Mouse (Mus musculus) brain, embryonic 14.5 days (tissue): ENCODE measurements at regions not wholly inside any gene's neighbourhood (a gene's known extent, or its start where the extent isn't known, plus 50 kb on each side); places are given as distances from the start of the nearest gene placed in this dataset.
"Not testable (repeated sequence)": the region's sequence is repeated elsewhere in the genome, so short reads cannot be mapped to it uniquely, and the experiment has no call there.

Experiments
- DNase-seq: peaks from one replicate; pipeline ENCODE4 v3.0.0-alpha.2; 2011; ENCODE audit warnings: low read depth
- CTCF ChIP-seq: fragments of 200-500 bp; IDR thresholded peaks from 2 replicates; pipeline ENCODE4 v1.5.1; 2012; ENCODE audit warnings: inconsistent platforms, mild to moderate bottlenecking, moderate library complexity, borderline replicate concordance; ENCODE audit not compliant: insufficient read depth, insufficient read length; ENCODE audit errors: extremely low read depth
- POLR2A ChIP-seq: fragments of 200-500 bp; IDR thresholded peaks from 2 replicates; pipeline ENCODE4 v1.6.1; 2012; ENCODE audit warnings: mild to moderate bottlenecking, inconsistent platforms, borderline replicate concordance; ENCODE audit not compliant: poor library complexity, insufficient read depth, insufficient read length, severe bottlenecking; ENCODE audit errors: extremely low read depth

DNA sequence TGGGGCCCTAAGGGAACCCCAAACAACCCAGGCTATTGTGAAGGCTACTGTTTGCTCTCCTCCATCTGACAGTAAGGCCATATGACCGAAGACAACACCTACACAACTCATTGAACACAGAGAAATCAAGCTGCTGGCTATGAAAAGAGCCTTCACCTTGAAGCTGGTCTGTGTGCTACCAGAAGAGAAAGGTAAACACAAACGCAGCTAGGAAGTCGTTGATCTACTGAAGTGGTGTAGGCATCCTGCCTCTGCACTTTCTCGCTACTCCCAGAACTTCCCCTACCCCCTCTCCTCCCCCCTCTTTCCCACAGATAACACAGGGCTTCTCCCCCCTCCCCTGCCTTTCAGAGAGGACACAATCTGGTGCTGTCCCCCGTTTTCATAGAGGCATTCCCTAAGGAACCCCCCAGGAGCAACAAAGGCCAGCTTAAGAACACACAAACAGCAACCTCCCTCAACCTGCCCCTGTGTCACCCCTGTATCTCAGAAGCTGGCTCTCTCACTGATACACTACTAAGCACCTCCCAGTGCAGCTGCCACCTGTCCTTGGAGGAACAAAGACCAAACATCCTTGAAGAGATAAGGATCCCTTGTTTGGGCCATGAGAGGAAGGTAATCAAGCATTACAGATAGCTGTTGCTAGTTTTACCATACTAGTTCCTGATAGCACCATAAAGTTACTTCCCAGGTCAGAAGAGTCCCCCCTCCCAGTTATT lies 368.2 kb upstream of the Pkdcc start:
- DNase-seq = no peak
- TF ChIP-seq CTCF (no peak), POLR2A (no peak)

DNA sequence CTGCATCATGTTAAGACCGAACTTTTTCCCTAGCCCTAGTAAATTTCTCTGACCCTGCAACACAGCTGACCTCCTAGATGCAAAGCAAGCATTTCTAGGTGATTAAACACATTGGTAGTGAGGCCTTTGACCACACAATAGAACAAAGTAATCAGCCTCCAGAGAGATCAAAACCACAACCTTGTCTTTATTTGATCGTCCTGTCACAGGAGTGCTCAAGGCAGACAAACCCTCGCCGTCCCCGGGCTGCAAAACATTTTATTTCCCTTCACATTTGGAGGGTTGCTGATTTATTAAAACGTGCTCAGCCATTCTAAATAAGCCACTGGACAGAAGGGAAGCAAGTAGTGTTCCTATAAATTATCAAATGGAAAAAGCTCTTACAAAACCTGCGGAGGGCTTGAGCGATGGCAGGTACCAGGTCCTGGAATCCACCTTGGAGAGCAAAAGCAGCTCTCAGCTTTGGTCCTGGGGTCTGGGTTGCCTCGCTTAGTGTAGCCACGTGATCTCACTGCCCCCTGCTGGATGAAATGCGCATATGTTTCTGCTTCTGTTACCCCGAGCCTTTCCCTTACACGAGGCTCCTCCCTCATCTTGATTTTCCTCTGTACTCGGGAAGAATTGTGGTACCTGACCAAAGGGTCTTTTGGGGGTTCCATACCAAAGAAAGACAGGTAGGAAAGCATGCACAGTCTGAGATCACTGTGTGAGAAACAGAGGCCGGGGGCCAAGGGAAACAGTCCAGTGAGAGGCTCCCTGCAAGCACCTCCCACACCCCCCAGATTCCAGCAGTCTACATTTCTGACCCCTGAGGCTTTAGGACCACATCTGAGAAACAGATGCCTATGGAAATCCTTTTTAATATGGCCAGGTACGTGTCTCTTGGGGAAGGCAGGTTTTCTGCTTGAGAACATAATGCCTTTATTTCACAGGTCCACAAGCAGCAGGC lies 357.6 kb upstream of the Pkdcc start:
- peak; percentile 93 for DNase-seq
- TF ChIP-seq POLR2A = no peak
- TF ChIP-seq CTCF = peak; percentile 96

DNA sequence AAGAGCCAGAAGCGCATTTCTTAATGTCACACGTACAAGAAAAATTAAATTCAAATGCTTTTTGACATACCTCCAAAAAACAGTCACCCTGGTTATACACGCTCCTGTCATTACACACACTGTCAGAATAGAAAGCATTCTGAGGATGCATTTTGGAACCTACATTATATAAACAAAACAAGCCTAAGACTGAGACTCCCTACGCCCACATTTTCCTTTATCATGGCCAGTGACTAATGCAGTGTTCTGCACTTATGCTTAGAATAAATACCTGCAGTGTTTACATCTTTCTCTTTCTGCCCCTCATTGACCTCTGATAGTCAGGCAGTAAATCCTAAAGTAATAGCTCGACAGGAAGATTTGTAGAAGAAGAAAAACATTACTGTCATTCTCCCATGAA lies 354.7 kb upstream of the Pkdcc start:
- no peak for DNase-seq

DNA sequence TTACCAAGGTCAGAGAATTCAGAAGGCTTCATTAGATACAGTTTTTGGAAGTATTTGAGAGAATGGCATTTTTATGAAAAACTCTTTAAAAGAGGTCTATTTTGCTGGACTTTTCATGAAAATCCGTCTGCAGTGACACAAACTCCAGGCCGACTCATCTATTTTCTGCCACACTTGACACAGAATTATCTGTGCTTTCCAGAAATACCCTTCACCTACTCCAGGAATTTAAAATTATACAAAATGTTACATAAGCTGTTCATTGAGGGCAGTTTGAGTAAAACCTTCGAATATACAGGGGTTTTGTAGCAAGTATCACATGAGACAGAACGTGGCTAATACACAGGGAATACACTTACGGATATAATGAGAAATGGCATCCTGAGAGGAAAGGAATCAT lies 354.1 kb upstream of the Pkdcc start:
- TF ChIP-seq CTCF = no peak
- no peak for TF ChIP-seq POLR2A
- DNase-seq = no peak

More for the DNA sequence above, 354.7 kb upstream of the Pkdcc start:
- no peak for TF ChIP-seq POLR2A
- no peak for TF ChIP-seq CTCF

DNA sequence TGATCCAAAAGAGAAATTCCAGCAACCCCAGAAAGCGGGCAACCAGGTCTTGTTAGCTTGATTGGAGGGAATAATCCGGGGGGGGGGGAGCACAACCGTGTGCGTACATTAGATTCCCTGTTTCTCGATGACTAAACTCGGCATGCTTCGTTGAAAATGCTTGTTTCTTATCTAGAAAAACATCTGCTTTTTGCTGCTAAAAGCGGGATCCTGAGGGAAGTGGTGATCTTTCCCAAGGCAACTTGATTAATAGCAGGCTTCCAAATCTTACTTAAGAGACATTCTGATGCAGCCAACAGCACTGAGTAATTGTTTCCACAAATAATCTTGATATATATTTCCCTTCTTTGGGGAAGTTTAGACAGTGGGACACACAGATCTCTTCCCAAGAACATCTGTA lies 338.0 kb upstream of the Pkdcc start:
- TF ChIP-seq CTCF (no peak), POLR2A (no peak)
- DNase-seq = no peak

DNA sequence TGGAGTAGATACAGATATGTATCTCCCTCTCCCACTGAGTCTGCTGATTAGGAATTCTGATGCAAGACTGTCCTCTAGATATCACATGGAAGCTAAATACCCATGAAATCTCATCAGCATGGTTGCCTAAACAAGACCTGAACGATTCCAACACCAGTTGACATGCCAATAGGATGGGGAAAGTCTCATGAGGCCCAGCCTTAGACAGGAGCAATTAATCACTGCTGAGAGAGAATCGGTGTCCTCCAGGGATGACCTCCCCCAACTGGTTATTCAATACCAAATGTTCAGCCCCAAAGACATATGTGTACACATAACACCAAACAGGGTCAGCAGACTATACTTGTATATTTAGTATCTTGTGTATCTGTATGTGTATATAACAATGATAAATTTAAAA lies 314.5 kb upstream of the Pkdcc start:
- DNase-seq = peak; percentile 17
- TF ChIP-seq CTCF (no peak), POLR2A (no peak)

DNA sequence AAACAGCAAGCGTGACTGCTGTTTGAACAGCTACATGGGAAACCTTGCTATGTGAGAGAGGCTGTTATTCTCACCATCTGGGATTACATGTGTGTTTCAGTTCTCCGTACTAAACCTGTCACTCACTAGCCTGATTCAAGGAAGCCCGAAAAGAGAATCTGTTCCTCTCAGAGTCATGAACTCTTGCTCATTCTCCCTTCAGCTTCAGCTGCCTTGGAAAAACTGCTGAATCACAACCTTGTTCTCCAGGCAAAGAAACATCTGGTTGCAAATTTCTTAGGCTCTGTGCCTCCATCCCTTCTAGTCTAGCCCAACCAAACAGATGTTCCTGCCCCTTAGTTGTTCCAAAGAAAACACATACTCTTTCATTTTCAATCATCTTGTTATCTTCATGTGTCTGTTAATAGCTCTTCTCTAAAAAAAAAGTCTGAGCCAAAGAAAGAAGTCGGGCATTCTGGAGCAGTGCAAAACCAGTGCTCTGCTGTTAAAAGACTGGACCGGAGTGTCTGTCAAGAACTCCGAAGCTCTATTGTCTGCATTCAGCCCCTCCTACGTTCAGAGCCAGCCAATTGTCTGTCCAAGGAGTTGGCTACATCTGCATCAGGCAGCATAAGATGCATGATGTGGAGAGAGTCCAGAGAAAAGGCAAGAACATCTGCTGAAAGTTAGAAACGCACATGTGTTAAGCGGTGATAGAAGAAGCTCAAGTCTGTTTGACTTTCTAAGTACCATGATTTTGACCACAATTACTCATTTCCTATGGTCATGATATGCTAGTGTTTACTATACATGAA lies 313.8 kb upstream of the Pkdcc start:
- DNase-seq = peak; percentile 57
- TF ChIP-seq POLR2A = no peak
- no peak for TF ChIP-seq CTCF

DNA sequence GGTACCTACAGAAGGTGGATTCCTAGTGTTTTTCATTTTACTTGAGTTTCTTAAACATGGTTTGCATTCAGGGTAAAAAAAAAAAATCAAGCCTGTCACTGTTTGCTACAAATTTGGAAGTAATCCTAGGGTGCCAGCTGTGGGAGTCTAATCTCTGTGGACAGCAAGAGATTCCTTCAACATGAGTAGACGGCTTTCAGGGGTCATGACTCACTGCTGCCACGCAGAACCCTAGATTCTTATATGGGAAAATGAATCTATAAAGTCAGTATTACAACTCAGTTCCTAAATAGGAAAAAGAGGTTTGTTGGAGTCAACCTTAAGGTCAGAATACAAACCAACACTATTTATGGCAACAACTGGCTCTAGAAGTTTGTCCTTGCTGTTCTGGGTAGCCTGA lies 310.1 kb upstream of the Pkdcc start:
- no peak for TF ChIP-seq POLR2A
- no peak for TF ChIP-seq CTCF
- no peak for DNase-seq

DNA sequence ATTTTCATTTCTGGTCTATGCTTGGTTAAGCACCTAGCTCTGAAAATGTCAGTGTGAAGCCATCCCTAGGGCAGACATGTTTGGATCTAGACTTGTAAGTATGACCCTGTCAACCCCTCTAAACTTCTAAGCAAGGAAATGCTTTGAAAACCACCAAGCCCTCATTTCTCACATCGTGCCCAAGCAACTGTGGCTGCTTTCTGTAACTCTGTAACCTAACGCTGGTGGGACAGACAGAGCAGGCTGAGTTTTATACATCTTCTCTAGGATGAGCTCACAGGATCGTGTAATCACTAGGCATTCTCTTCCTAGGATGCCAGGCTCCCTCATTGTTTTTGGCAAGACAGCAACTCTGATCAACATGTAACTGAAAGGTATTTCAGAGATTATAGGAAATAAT lies 309.6 kb upstream of the Pkdcc start:
- no peak for TF ChIP-seq CTCF
- no peak for TF ChIP-seq POLR2A
- DNase-seq = no peak

DNA sequence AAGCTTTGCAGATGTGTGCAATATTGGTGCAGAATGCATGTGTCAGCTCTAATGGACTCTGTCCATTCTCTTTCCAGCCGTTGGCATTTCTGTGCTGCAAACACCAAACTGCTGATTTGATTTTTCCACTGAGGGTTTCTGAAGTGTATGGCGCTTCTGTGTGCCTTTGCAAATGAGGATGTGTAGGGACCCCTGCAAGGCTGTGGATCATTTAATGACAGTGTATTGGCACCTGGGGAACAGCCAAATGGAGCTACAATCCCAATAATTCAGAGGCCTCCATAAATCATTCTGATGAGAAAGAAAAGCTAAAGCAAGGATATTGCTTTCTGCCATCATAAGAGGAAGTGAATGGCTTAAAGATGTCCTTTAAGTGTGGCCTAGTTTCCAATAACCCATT lies 305.9 kb upstream of the Pkdcc start:
- DNase-seq = no peak
- no peak for TF ChIP-seq POLR2A
- TF ChIP-seq CTCF = no peak

DNA sequence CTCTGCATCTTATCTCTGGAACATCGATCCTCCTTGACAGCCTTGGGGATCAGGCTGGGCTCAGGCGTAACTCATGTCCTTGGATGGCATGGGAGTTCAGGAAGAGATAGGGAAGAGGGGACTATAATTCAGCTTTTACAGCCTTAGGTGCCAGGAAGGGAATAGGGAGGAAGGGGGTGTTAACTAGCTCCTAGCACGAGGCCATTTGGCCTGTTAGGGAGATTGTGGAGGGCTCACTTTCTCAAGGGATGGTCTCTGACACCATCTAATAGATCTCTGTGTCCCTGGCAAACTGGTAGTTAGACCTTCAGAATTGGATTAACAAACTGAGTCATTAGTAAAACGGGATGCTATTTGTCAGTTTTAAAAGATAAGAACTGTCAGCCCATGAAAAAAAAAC lies 292.1 kb upstream of the Pkdcc start:
- DNase-seq = not testable (repeated sequence)
